ENCODE assay signal across 9 mouse cellular contexts in genomic region chr14:76011062-76011457, GRCm38 (mm10). TPM values are rescaled to one million over a fixed set of nuclear protein-coding genes. Genes with fewer than 3 reads are reported as not detected.
A peak's percentile ranks its signal among the peaks of the same experiment; 100 is the strongest.
DNase-seq lines count a peak whose midpoint lies in the region; ATAC-seq and TF ChIP-seq lines count a peak whose summit lies in the region.
"Had no signal": no experiment of that assay in that cellular context is flagged by ENCODE, and none has a peak within 500 bp of the region (broad histone marks: within the 10 kb centered on the region; RNA-seq: fewer than 3 reads in every experiment).

No protein-coding gene starts in this region.

- no peaks in the 10 kb centered on the region for H3K27me3 ChIP-seq in heart, embryonic 10.5 days (ENCODE audit: insufficient read depth, poor library complexity, severe bottlenecking)
- no peaks in the 10 kb centered on the region for H3K27me3 ChIP-seq in liver, embryonic 14.5 days (ENCODE audit: control insufficient read depth, insufficient read depth, low read length)

- 0 out of 2 replicates have a peak overlapping the region, but pooled peaks have one; percentile 36 for H3K9ac ChIP-seq in liver, embryonic 14.5 days (replicated peaks)

- peak; percentile 71 for DNase-seq in heart, embryonic 10.5 days (ENCODE audit: low spot score)
- no peak for DNase-seq in heart, postnatal 25 days (ENCODE audit: low spot score)
- DNase-seq in urinary bladder, postnatal 25 days (ENCODE audit: low spot score): peak; percentile 4
- DNase-seq in urinary bladder, adult 18-20 months (ENCODE audit: low spot score in 2 of 2): no peak
- DNase-seq in liver, embryonic 14.5 days (ENCODE audit: low read depth in 3 of 3, low spot score in 3 of 3): no peak
- no peak for DNase-seq in adrenal gland, postnatal 10 days
- DNase-seq in frontal cortex, adult 2 months (ENCODE audit: extremely low spot score in 1 of 2, low spot score in 1 of 2): no peak
- no peak for DNase-seq in right cerebral cortex, adult 2 months (ENCODE audit: low spot score in 2 of 2)

- peak overlapping the region; percentile 91 for H3K27ac ChIP-seq in heart, embryonic 10.5 days
- no peak overlapping the region for H3K27ac ChIP-seq in liver, embryonic 14.5 days

- peaks cover 4% of the 10 kb centered on the region; the same call in 1 of the 2 replicates for H3K36me3 ChIP-seq in heart, embryonic 10.5 days
- H3K36me3 ChIP-seq in liver, embryonic 14.5 days (replicated peaks; ENCODE audit: control insufficient read depth, insufficient read depth, low read depth): no peaks in the 10 kb centered on the region; the same call in 1 of the 2 replicates

- intact Hi-C loops in heart, postnatal 25 days (cut with DNase I): no loop called here

- no peaks in the 10 kb centered on the region for H3K9me3 ChIP-seq in heart, embryonic 10.5 days
- H3K9me3 ChIP-seq in liver, embryonic 14.5 days (ENCODE audit: control insufficient read depth, low read length): no peaks in the 10 kb centered on the region

- ATAC-seq in liver, embryonic 14.5 days (ENCODE audit: insufficient read depth): peak; percentile 11; the same call in 1 of the 2 replicates

- 33% methylated on average over 7 of the region's 7 CpGs for WGBS in heart, embryonic 10.5 days
- 25% methylated on average over 7 of the region's 7 CpGs for WGBS in liver, embryonic 14.5 days (ENCODE audit: insufficient replicate concordance)

- H3K4me1 ChIP-seq in heart, embryonic 10.5 days: peaks cover 12% of the 10 kb centered on the region
- H3K4me1 ChIP-seq in liver, embryonic 14.5 days (replicated peaks; ENCODE audit: control insufficient read depth in 2 of 2, insufficient read depth in 2 of 2, low read length in 1 of 2): peaks cover 11 to 14% of the 10 kb centered on the region in 2 experiments

- no peak for TF ChIP-seq CTCF in liver, embryonic 14.5 days (IDR thresholded peaks at IDR 0.05; ENCODE audit: low read depth)

- H3K4me2 ChIP-seq in liver, embryonic 14.5 days (ENCODE audit: low read depth): peak overlapping the region; percentile 66

- no peak for TF ChIP-seq EP300 in liver, embryonic 14.5 days (IDR thresholded peaks at IDR 0.05; ENCODE audit: low read depth)

- H3K4me3 ChIP-seq in heart, embryonic 10.5 days: peak overlapping the region; percentile 99
- peak overlapping the region; percentile 62 to 97 for H3K4me3 ChIP-seq in liver, embryonic 14.5 days (ENCODE audit: insufficient read depth in 1 of 2, low read depth in 2 of 2, low read length in 2 of 2)

RNA-seq across cellular contexts. Expression of gene Gtf2f2, which starts 0.4 kb away (rescaled TPM):
- 37.7 and 43.5 TPM in 2 replicates for polyA plus RNA-seq in heart, embryonic 10.5 days (2016; fragmentation: Nextera tagmentation; extraction: Ambion mirVana)
- 10 to 100 TPM; 13.4 to 13.5 TPM for total RNA-seq in heart, postnatal 25 days (2021)
- polyA plus RNA-seq in liver, embryonic 14.5 days (2012; rRNA removed): 5.8 and 13.1 TPM in 2 replicates
- 24.6 and 27.1 TPM in 2 replicates for polyA plus RNA-seq in liver, embryonic 14.5 days (2014; fragmentation: Nextera tagmentation; extraction: Ambion mirVana)
- 10 to 100 TPM; 21.8 to 24.8 TPM for total RNA-seq in adrenal gland, postnatal 10 days (2021)
- 14.5 and 16.5 TPM in 2 replicates for polyA plus RNA-seq in frontal cortex, adult 2 months (2012; rRNA removed)

RNA-seq across cellular contexts. Expression of gene Kctd4, which starts 56.3 kb away (rescaled TPM):
- 0.33 and 0.34 TPM in 2 replicates for polyA plus RNA-seq in heart, embryonic 10.5 days (2016; fragmentation: Nextera tagmentation; extraction: Ambion mirVana)
- total RNA-seq in heart, postnatal 25 days (2021): not detected
- not detected in 2 replicates for polyA plus RNA-seq in liver, embryonic 14.5 days (2012; rRNA removed)
- 0.10 and 0.13 TPM in 2 replicates for polyA plus RNA-seq in liver, embryonic 14.5 days (2014; fragmentation: Nextera tagmentation; extraction: Ambion mirVana)
- total RNA-seq in adrenal gland, postnatal 10 days (2021): not detected
- 10.0 and 11.8 TPM in 2 replicates for polyA plus RNA-seq in frontal cortex, adult 2 months (2012; rRNA removed)
- polyA plus RNA-seq: C2C12 had no signal

Comparison
In these comparisons a context has a peak if more than half of its experiments do, and no peak if none do; other contexts are left out.
1. DNase-seq: peak in heart, embryonic 10.5 days (single experiment) and urinary bladder, postnatal 25 days (single experiment); none in heart, postnatal 25 days (single experiment), urinary bladder, adult 18-20 months (0 of 2), liver, embryonic 14.5 days (0 of 3), adrenal gland, postnatal 10 days (single experiment), frontal cortex, adult 2 months (0 of 2) and right cerebral cortex, adult 2 months (0 of 2).